Mouse (Mus musculus) liver, embryonic 11.5 days (tissue): ENCODE measurements around the gene Dnah5. TPM values are rescaled to one million over a fixed set of nuclear protein-coding genes. Genes with fewer than 3 reads are reported as not detected.

Experiments used
- ATAC-seq: fragments of 200-750 bp; cut with Nextera tagmentation; replicated peaks from 2 replicates; pipeline ENCODE4 v1.8.0; 2017; ENCODE audit warnings: moderate number of reproducible peaks, mild to moderate bottlenecking, moderate TSS enrichment, moderate library complexity; ENCODE audit not compliant: low FRiP score
- DNase-seq: peaks from one replicate; pipeline ENCODE4 v3.0.0-alpha.2; 2017; ENCODE audit warnings: low spot score
- H3K27ac ChIP-seq: fragments of 300-500 bp; sonication (generic); 2 replicates; pipeline ENCODE4 v1.5.1; 2014; ENCODE audit warnings: mild to moderate bottlenecking, low read depth, low read length, control low read depth
- H3K27me3 ChIP-seq: fragments of 300-500 bp; sonication (generic); replicated peaks from 2 replicates; pipeline ENCODE4 v1.6.1; 2014; ENCODE audit warnings: low read length, mixed read lengths; ENCODE audit not compliant: control insufficient read depth, insufficient read depth
- H3K36me3 ChIP-seq: fragments of 300-500 bp; sonication (generic); 2 replicates; pipeline ENCODE4 v1.6.1; 2014; ENCODE audit warnings: mild to moderate bottlenecking, low read length, moderate library complexity, mixed read lengths; ENCODE audit not compliant: control insufficient read depth, insufficient read depth
- H3K4me1 ChIP-seq: fragments of 300-500 bp; sonication (generic); replicated peaks from 2 replicates; pipeline ENCODE4 v1.6.1; 2014; ENCODE audit warnings: low read length, mixed read lengths; ENCODE audit not compliant: control insufficient read depth, insufficient read depth
- H3K4me2 ChIP-seq: fragments of 300-500 bp; sonication (generic); 2 replicates; pipeline ENCODE4 v1.6.1; 2014; ENCODE audit warnings: mild to moderate bottlenecking, control low read depth, moderate library complexity
- H3K4me3 ChIP-seq: fragments of 300-500 bp; sonication (generic); 2 replicates; pipeline ENCODE4 v1.5.1; 2014; ENCODE audit warnings: low read depth, low read length, control low read depth
- H3K9ac ChIP-seq: fragments of 300-500 bp; sonication (generic); 2 replicates; pipeline ENCODE4 v1.6.1; 2014; ENCODE audit warnings: low read depth, low read length, control low read depth
- H3K9me3 ChIP-seq: fragments of 300-500 bp; sonication (generic); 2 replicates; pipeline ENCODE4 v1.6.1; 2016; ENCODE audit warnings: low read length, inconsistent platforms, mixed read lengths; ENCODE audit not compliant: control insufficient read depth
- WGBS: fragments of 180-500 bp; shearing (Covaris S2); extraction: QIAGEN DNeasy Blood & Tissue Kit; methylation state at CpG from one replicate; pipeline ENCODE4 v1.1.7; 2014; 5-methylcytosine and 5-hydroxymethylcytosine counted together
- polyA plus RNA-seq: library from polyadenylated mRNA; unstranded; fragments of >200 nt; fragmentation: Nextera tagmentation; extraction: Ambion mirVana; gene quantifications from 2 replicates; pipeline ENCODE4 v1.2.1, GENCODE M21; 2014

Gene Dnah5
- polyA plus RNA-seq, 1 experiment from 2014 or later: 0.01 TPM

DNA sequence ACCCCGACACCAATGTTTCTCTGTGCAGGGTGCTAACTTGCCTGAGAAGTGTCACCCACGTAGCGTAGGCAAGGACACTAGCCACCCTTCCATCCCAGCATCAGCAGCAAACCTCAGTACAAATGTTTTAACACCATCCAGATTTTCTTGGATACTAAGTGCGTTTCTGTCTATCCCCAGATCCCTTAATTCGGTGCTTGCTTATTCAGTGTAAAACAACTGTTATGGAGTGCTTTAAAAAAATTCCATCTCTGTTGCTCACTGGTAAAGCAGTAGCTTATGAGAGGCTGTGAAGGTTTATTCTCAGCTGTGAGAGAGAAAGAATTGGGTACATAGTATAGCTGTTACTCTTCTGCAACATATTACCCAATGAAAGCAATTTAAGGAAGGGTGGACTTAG is 9.5 kb downstream of the Dnah5 start:
- no peaks in the 10 kb centered on the region for H3K4me1 ChIP-seq
- H3K4me3 ChIP-seq: no peak overlapping the region
- no peaks in the 10 kb centered on the region for H3K9me3 ChIP-seq
- H3K27me3 ChIP-seq: no peaks in the 10 kb centered on the region
- no peak for DNase-seq
- no peak overlapping the region for H3K27ac ChIP-seq
- ATAC-seq: no peak
- 79% methylated on average over 5 of the region's 5 CpGs for WGBS
- H3K4me2 ChIP-seq: no peak overlapping the region
- H3K36me3 ChIP-seq: no peaks in the 10 kb centered on the region
- no peak overlapping the region for H3K9ac ChIP-seq

DNA sequence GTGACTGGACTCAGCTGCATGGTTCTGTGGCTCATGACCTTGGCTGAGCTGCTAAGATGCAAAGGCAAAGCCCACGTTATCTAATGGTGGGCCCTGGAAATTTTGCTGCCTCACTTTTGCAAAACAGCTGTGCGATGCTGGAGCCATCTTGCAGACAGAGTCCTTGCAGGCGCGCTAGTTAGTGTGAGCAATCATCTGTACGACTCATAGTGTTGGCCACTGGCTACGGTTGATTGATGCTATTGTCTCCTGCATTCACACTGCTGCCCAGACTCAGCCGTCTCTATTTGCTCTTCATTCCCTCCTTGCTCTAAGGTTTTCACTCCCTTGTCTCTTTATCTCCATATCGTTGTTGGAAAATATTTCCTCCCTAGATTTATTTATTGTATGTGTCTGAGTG is 12.8 kb downstream of the Dnah5 start:
- no peak overlapping the region for H3K9ac ChIP-seq
- H3K9me3 ChIP-seq: no peaks in the 10 kb centered on the region
- no peaks in the 10 kb centered on the region for H3K4me1 ChIP-seq
- no peak overlapping the region for H3K27ac ChIP-seq
- DNase-seq (no peak), ATAC-seq (no peak)
- WGBS: 72% methylated on average over 8 of the region's 8 CpGs
- H3K4me2 ChIP-seq: no peak overlapping the region
- H3K27me3 ChIP-seq: no peaks in the 10 kb centered on the region
- no peak overlapping the region for H3K4me3 ChIP-seq
- no peaks in the 10 kb centered on the region for H3K36me3 ChIP-seq

DNA sequence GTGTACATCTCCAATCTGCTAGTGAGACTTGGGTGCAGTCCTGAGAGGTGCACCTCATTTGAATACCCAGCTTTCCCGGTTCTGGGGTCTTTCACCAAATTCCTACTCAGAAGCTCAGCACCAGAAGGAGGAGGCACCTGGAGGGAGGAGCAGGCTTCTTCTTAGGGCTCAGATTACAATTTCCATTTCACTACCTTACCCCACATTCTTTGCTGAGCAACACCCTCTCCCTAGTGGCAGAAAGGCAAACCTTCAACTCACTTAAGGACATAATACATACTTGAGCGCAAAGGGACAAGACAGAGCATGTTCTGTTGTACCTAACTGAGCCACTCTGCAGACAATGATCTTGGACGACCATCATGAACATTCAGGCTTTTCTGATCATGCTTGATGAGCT is 23.8 kb downstream of the Dnah5 start:
- Histone ChIP-seq H3K4me3 (no peak overlapping the region), H3K9ac (no peak overlapping the region), H3K27me3 (no peaks in the 10 kb centered on the region), H3K36me3 (no peaks in the 10 kb centered on the region), H3K4me2 (no peak overlapping the region), H3K27ac (no peak overlapping the region), H3K9me3 (no peaks in the 10 kb centered on the region), H3K4me1 (no peaks in the 10 kb centered on the region)
- ATAC-seq: no peak
- 45% methylated on average over 3 of the region's 3 CpGs for WGBS
- DNase-seq: no peak

DNA sequence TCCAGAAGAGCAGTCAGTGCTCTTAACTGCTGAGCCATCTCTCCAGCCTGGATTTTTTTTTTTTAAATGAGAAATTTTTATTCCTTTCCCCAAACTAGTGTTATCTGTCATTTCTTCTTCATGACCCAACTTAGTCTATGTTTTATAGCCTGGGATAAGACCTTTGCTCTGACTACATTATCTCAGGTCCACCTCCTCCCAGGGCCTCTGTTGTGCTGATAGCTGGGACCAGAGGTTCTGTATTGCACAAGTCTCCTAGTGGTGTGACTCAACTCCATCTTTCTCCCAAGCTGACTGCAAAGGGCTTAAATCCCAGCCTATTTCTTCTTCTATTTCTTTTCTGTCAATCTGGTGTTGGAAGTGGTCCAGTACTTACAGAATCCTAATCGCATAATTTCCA is 56.7 kb downstream of the Dnah5 start:
- no peak for DNase-seq
- ATAC-seq: no peak
- no peak overlapping the region for H3K9ac ChIP-seq
- H3K4me2 ChIP-seq: no peak overlapping the region
- H3K4me1 ChIP-seq: no peaks in the 10 kb centered on the region
- H3K27ac ChIP-seq: no peak overlapping the region
- H3K9me3 ChIP-seq: no peaks in the 10 kb centered on the region
- H3K4me3 ChIP-seq: no peak overlapping the region
- WGBS: 75% methylated on average over 1 of the region's 1 CpGs
- H3K36me3 ChIP-seq: no peaks in the 10 kb centered on the region
- H3K27me3 ChIP-seq: no peaks in the 10 kb centered on the region

DNA sequence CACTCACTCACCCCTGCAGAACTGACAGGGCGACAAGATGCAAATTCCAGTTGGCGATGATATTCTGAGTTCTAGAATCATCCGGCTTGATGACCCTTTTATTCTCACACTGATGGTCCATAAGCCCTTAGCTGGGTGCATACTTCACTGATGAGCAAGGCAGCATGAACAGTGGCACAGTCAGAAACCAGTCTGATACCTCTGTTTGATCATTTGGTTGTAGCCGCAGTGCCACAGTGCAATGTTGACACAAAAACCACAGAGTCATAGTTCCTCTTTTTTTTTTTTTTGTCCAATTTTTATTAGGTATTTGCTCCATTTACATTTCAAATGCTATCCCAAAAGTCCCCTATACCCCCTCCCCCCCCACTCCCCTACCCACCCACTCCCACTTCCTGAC is 95.9 kb downstream of the Dnah5 start:
- ATAC-seq: no peak
- H3K4me3 ChIP-seq: no peak overlapping the region
- 82% methylated on average over 4 of the region's 4 CpGs for WGBS
- H3K27ac ChIP-seq: no peak overlapping the region
- no peak for DNase-seq
- no peak overlapping the region for H3K4me2 ChIP-seq
- no peak overlapping the region for H3K9ac ChIP-seq
- no peaks in the 10 kb centered on the region for H3K9me3 ChIP-seq
- no peaks in the 10 kb centered on the region for H3K4me1 ChIP-seq
- H3K27me3 ChIP-seq: no peaks in the 10 kb centered on the region
- no peaks in the 10 kb centered on the region for H3K36me3 ChIP-seq

DNA sequence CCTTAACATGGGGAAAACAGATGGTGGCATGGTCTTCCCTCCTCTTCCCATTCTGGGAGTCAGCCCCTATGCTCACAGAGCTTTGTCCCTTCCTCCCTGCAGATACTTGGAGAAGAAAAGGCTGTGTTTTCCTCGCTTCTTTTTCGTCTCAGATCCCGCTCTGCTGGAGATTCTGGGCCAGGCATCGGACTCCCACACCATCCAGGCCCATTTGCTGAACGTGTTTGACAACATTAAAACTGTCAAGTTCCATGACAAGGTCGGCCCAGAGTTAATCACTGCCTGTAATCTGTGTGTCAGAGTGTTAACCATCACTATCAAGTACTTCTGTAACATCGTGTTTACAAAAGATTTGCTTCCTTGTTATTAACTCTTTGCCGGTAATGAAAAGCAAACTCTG is 103.6 kb downstream of the Dnah5 start:
- Histone ChIP-seq H3K4me1 (no peaks in the 10 kb centered on the region), H3K9me3 (no peaks in the 10 kb centered on the region), H3K9ac (no peak overlapping the region), H3K27ac (no peak overlapping the region), H3K36me3 (no peaks in the 10 kb centered on the region), H3K4me3 (no peak overlapping the region), H3K4me2 (no peak overlapping the region), H3K27me3 (no peaks in the 10 kb centered on the region)
- DNase-seq (no peak), ATAC-seq (no peak)
- 61% methylated on average over 8 of the region's 8 CpGs for WGBS

DNA sequence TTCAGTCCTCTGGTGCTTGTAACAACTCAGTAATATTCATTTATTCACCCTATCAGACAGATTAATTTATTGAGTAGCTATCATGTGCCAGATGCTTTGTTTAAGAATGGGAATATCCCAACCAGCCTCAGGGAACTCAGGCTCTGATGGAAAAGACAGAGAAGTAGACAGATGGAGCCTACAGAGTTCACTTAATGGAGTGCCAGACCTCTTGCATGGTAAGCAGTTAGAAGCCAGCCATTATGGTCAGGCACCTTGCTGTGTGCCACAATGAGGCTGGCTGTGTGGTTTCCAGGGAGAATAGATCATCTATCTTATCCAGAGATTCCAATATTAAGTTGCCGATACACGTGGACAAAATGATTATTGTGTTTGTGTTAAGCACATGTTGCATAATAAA is 104.3 kb downstream of the Dnah5 start:
- ATAC-seq (no peak), DNase-seq (no peak)
- Histone ChIP-seq H3K27ac (no peak overlapping the region), H3K36me3 (no peaks in the 10 kb centered on the region), H3K4me3 (no peak overlapping the region), H3K4me1 (no peaks in the 10 kb centered on the region), H3K27me3 (no peaks in the 10 kb centered on the region), H3K9me3 (no peaks in the 10 kb centered on the region), H3K9ac (no peak overlapping the region), H3K4me2 (no peak overlapping the region)
- WGBS: 85% methylated on average over 2 of the region's 2 CpGs

DNA sequence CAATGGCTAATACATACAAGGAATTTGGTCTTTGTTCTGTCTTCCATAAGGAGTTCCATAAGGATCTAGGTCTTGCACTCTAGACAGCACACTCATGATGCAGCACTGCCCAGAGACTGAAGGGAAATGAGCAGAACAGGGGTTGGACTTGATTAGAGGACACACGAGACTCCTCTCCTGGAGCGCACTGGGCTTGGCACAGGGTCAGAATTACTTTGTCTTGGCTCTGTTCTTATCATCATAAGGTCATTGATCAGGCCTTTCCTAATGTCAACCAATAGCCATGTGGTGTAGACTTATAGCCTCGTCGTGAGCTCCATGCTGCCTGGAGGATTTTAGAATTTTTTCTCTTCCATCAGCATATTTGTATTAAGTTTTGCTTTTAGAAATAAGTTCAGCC is 107.0 kb downstream of the Dnah5 start:
- Histone ChIP-seq H3K9ac (no peak overlapping the region), H3K9me3 (no peaks in the 10 kb centered on the region), H3K27ac (no peak overlapping the region), H3K4me1 (no peaks in the 10 kb centered on the region), H3K36me3 (no peaks in the 10 kb centered on the region), H3K4me2 (no peak overlapping the region), H3K27me3 (no peaks in the 10 kb centered on the region), H3K4me3 (no peak overlapping the region)
- DNase-seq (no peak), ATAC-seq (no peak)
- WGBS: 60% methylated on average over 4 of the region's 4 CpGs

DNA sequence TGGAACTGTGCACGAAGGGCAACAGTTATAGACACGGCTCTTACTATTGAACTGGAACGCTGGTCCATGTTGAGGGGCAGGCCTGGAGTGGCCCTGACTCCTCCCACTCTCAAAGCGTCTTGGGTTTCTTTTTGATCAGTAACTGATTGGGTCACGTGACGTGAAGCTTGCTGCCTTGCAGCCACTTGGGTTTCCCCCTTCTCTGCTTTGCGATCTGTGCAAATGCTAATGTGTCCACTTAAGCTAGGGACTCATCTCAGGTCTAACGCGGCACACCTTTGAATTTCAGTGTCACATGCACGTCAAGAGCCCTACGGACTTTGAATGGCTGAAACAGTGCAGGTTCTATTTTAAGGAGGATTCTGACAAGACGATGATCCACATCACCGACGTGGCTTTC is 109.9 kb downstream of the Dnah5 start:
- Histone ChIP-seq H3K4me3 (no peak overlapping the region), H3K4me2 (no peak overlapping the region), H3K9ac (no peak overlapping the region), H3K4me1 (no peaks in the 10 kb centered on the region), H3K27ac (no peak overlapping the region), H3K9me3 (no peaks in the 10 kb centered on the region), H3K36me3 (no peaks in the 10 kb centered on the region), H3K27me3 (no peaks in the 10 kb centered on the region)
- ATAC-seq: no peak
- WGBS: 73% methylated on average over 14 of the region's 14 CpGs
- no peak for DNase-seq
